Mouse (Mus musculus): ENCODE measurements around the gene Itgb1bp1.

GRCm38 (mm10) chr12:21214551-21215165 is 71.4 kb downstream of the Itgb1bp1 start:
- TF ChIP-seq POLR2A (IDR thresholded peaks at IDR 0.05; ENCODE audit: low read depth, low read length) (no peak), CTCF (conservative IDR thresholded peaks at IDR 0.05; ENCODE audit: insufficient read depth, insufficient read length, low read depth, low read length) (no peak)
